Mouse (Mus musculus): ENCODE data around the gene Cebpg. TPM values are rescaled to one million over a fixed set of nuclear protein-coding genes. Genes with fewer than 3 reads are reported as not detected.

Gene Cebpg
- polyA plus RNA-seq, 1 experiment from 2014 or later = 39.3 TPM

DNA sequence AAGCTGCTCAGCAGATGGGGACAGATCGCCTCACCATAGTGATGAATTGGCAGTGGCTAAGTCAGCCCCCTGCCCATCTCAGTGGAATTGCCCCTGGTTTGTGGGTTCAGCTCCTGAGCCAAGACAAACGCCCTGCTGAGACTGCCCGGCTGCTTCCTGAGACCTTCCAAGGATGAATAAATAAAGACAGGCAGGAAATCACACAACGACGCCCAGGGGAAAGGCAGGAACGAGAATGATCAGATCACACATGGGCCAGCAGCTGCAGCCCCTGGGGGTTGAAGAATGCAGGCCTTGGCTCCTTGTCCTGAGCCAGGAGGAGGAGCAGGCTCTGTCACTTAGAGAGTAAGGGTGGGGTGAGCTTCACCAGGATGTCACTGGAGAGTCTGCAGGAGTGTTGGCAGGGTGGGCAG is 21.2 kb downstream of the Cebpg start:
- Histone ChIP-seq H3K4me1 (replicated peaks; ENCODE audit: control insufficient read depth, insufficient read depth, low read length) (no peaks in the 10 kb centered on the region), H3K4me2 (replicated peaks; ENCODE audit: low read depth, low read length) (no peak overlapping the region), H3K36me3 (ENCODE audit: control insufficient read depth, insufficient read depth, low read length) (no peaks in the 10 kb centered on the region), H3K9me3 (ENCODE audit: control insufficient read depth, low read length) (no peaks in the 10 kb centered on the region), H3K27ac (ENCODE audit: low read depth, low read length) (no peak overlapping the region), H3K4me3 (ENCODE audit: low read depth, low read length) (no peak overlapping the region), H3K9ac (ENCODE audit: low read depth, low read length) (no peak overlapping the region), H3K27me3 (ENCODE audit: control insufficient read depth, insufficient read depth, low read length) (no peaks in the 10 kb centered on the region)
- DNase-seq (ENCODE audit: low spot score) = no peak
- 41% methylated on average over 6 of the region's 6 CpGs for WGBS
- ATAC-seq (ENCODE audit: low FRiP score) = no peak

DNA sequence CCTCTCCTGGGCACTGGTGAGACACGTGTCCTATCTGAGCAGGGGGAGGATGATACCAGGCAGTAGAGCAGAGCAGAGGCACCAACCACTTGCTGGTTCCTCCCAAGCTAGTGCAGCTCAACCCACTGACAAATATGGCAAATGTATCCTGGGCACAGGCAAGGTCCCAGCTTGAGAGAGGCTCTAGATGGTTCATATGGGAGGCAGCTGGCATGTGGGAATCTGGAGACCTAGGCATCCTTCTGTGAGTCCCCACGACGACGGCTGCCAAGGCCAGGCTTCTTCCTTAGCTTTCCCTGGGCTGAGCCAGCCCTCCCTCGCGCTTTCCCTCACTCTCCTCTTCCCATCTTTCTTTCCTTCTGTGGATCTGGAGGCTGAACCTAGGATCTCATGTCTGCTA is 25.8 kb downstream of the Cebpg start:
- H3K4me1 ChIP-seq (replicated peaks; ENCODE audit: control insufficient read depth, insufficient read depth, low read length) = no peaks in the 10 kb centered on the region
- no peak for ATAC-seq (ENCODE audit: low FRiP score)

DNA sequence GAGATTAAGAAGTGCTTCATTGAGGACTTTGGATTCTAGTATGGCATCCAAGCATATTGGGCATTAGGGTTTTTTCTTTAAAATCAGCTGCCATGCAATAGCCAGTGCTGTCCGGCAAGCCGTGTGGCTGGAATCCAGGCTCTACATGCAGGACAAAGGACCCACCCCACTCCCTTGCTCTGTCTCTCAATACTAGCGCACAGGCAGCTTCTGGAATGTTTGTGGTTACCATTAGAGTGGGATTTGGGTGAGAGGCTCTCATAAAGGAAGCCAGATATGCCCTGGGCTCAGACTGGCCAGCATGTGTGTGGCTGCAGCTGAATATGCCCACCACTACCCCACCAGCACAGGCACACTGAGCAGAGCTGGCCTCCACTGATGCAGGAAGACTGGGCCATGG is 26.7 kb downstream of the Cebpg start:
- H3K9ac ChIP-seq (ENCODE audit: low read depth, low read length) = no peak overlapping the region
- WGBS = 85% methylated on average over 3 of the region's 3 CpGs

More for the DNA sequence above, 25.8 kb downstream of the Cebpg start:
- WGBS = 87% methylated on average over 6 of the region's 6 CpGs
- no peak overlapping the region for H3K27ac ChIP-seq (ENCODE audit: low read depth, low read length)
- H3K9me3 ChIP-seq (ENCODE audit: control insufficient read depth, low read length) = no peaks in the 10 kb centered on the region
- no peaks in the 10 kb centered on the region for H3K27me3 ChIP-seq (ENCODE audit: control insufficient read depth, insufficient read depth, low read length)
- DNase-seq (ENCODE audit: low spot score) = no peak
- no peaks in the 10 kb centered on the region for H3K36me3 ChIP-seq (ENCODE audit: control insufficient read depth, insufficient read depth, low read length)
- no peak overlapping the region for H3K4me3 ChIP-seq (ENCODE audit: low read depth, low read length)
- H3K9ac ChIP-seq (ENCODE audit: low read depth, low read length) = no peak overlapping the region
- no peak overlapping the region for H3K4me2 ChIP-seq (replicated peaks; ENCODE audit: low read depth, low read length)

DNA sequence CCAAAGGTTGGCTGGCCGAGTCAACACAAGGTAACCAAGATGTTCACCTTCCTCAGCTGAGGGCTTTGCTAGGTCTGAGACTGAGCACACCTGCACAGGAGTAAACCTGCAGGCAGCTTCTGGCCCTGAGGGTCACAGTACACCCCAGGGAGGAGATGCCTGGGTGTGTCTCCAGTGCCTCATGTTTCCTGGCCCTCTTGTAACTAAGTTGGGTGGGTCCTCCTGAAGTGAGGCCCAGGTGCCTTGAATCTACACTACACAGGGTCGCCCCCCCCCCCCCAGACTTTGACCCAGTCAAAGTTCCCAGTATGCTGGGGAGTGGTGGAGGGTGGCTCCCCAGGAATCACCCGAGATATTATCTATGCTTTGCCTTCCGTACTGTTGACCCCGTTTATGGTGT is 27.1 kb downstream of the Cebpg start:
- no peak overlapping the region for H3K9ac ChIP-seq (ENCODE audit: low read depth, low read length)
- no peak overlapping the region for H3K27ac ChIP-seq (ENCODE audit: low read depth, low read length)
- H3K36me3 ChIP-seq (ENCODE audit: control insufficient read depth, insufficient read depth, low read length) = no peaks in the 10 kb centered on the region
- 84% methylated on average over 5 of the region's 5 CpGs for WGBS
- no peak for DNase-seq (ENCODE audit: low spot score)
- H3K4me3 ChIP-seq (ENCODE audit: low read depth, low read length) = no peak overlapping the region
- H3K27me3 ChIP-seq (ENCODE audit: control insufficient read depth, insufficient read depth, low read length) = no peaks in the 10 kb centered on the region
- no peak overlapping the region for H3K4me2 ChIP-seq (replicated peaks; ENCODE audit: low read depth, low read length)
- H3K4me1 ChIP-seq (replicated peaks; ENCODE audit: control insufficient read depth, insufficient read depth, low read length) = no peaks in the 10 kb centered on the region
- ATAC-seq (ENCODE audit: low FRiP score) = no peak
- H3K9me3 ChIP-seq (ENCODE audit: control insufficient read depth, low read length) = no peaks in the 10 kb centered on the region

More for the DNA sequence above, 26.7 kb downstream of the Cebpg start:
- H3K27me3 ChIP-seq (ENCODE audit: control insufficient read depth, insufficient read depth, low read length) = no peaks in the 10 kb centered on the region
- no peaks in the 10 kb centered on the region for H3K4me1 ChIP-seq (replicated peaks; ENCODE audit: control insufficient read depth, insufficient read depth, low read length)
- H3K27ac ChIP-seq (ENCODE audit: low read depth, low read length) = no peak overlapping the region
- no peak overlapping the region for H3K4me2 ChIP-seq (replicated peaks; ENCODE audit: low read depth, low read length)
- DNase-seq (ENCODE audit: low spot score) (no peak), ATAC-seq (ENCODE audit: low FRiP score) (no peak)
- H3K4me3 ChIP-seq (ENCODE audit: low read depth, low read length) = no peak overlapping the region
- H3K9me3 ChIP-seq (ENCODE audit: control insufficient read depth, low read length) = no peaks in the 10 kb centered on the region
- no peaks in the 10 kb centered on the region for H3K36me3 ChIP-seq (ENCODE audit: control insufficient read depth, insufficient read depth, low read length)

DNA sequence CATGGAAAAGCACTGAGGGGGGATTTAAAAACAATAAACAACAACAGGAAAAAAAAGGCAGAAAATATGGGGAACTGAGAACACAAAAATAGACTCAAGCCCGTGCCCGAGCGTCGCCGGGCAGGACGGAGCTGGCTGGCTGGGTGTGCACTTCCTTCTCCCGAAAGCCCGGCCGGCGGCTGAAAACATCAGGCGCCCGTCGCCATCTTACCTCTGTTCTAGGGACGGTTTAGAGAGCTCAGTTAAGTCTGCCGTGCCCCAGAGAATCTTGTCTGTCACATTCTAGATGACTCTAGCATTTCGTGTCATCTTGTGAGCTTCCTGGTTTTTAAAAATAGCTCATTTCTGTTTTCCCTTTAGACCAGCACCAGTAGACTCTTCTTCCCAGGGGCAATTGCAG is 27.8 kb downstream of the Cebpg start:
- 91% methylated on average over 16 of the region's 16 CpGs for WGBS

DNA sequence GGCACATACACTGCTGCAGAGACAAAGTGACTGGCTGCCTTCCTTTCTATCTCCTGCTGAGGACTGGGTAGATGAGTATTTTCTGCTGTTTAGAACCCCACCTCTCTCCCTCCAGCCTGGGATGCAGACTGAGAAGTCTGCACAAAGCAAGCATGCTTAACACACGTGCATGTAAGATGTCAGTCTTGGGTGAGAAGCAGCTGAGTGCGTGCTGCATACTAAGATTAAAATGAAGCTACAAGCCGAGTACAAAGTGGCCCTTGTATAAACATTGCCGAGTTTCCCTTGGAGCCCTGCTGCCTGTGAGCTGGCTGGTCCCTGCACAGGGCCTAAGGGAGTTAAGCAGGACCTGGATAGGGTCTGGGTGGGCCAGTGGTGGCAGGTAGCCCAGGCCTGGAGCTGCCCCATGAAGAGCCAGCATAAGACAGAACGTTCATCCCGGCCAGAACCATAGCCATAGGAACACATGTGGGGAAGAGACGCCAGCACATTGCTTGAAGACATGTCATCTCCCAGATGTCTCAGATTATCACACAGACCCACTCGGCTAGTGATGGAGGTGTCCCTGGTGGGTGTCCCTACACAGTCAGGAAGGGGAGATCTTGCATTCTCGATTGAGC is 28.5 kb downstream of the Cebpg start:
- no peak for DNase-seq (ENCODE audit: low spot score)
- Histone ChIP-seq H3K4me1 (replicated peaks; ENCODE audit: control insufficient read depth, insufficient read depth, low read length) (no peaks in the 10 kb centered on the region), H3K9ac (ENCODE audit: low read depth, low read length) (no peak overlapping the region), H3K36me3 (ENCODE audit: control insufficient read depth, insufficient read depth, low read length) (no peaks in the 10 kb centered on the region), H3K4me2 (replicated peaks; ENCODE audit: low read depth, low read length) (no peak overlapping the region), H3K27ac (ENCODE audit: low read depth, low read length) (no peak overlapping the region), H3K27me3 (ENCODE audit: control insufficient read depth, insufficient read depth, low read length) (no peaks in the 10 kb centered on the region), H3K4me3 (ENCODE audit: low read depth, low read length) (no peak overlapping the region), H3K9me3 (ENCODE audit: control insufficient read depth, low read length) (no peaks in the 10 kb centered on the region)
- no peak for ATAC-seq (ENCODE audit: low FRiP score)
- WGBS = 87% methylated on average over 9 of the region's 9 CpGs

More for the DNA sequence above, 27.8 kb downstream of the Cebpg start:
- Histone ChIP-seq H3K4me1 (replicated peaks; ENCODE audit: control insufficient read depth, insufficient read depth, low read length) (no peaks in the 10 kb centered on the region), H3K4me2 (replicated peaks; ENCODE audit: low read depth, low read length) (no peak overlapping the region), H3K4me3 (ENCODE audit: low read depth, low read length) (no peak overlapping the region), H3K27ac (ENCODE audit: low read depth, low read length) (no peak overlapping the region), H3K36me3 (ENCODE audit: control insufficient read depth, insufficient read depth, low read length) (no peaks in the 10 kb centered on the region), H3K9ac (ENCODE audit: low read depth, low read length) (no peak overlapping the region), H3K9me3 (ENCODE audit: control insufficient read depth, low read length) (no peaks in the 10 kb centered on the region), H3K27me3 (ENCODE audit: control insufficient read depth, insufficient read depth, low read length) (no peaks in the 10 kb centered on the region)
- DNase-seq (ENCODE audit: low spot score) (no peak), ATAC-seq (ENCODE audit: low FRiP score) (no peak)

DNA sequence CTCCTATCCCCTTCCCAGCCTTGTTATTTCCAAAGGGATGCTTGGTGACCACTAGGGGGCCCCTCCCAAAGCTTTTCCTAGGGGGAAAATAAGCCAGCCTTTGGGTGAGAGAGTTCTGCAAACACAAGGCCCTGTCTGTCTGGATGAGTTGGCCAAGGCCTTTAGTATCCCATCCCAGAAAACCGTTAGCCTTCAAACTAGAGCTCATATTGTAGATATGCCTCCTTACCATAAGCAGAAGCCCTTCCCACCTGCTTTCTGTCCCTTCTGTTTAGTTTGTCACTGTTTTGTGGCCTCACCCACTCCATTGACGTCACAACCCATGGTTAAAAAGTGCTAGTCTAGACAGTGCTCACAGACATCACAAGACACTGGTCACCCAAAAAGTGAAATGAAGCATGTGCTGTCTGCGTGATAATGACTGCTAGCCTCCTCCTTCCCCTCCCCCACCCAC is 29.5 kb downstream of the Cebpg start:
- Histone ChIP-seq H3K36me3 (ENCODE audit: control insufficient read depth, insufficient read depth, low read length) (no peaks in the 10 kb centered on the region), H3K27me3 (ENCODE audit: control insufficient read depth, insufficient read depth, low read length) (no peaks in the 10 kb centered on the region), H3K27ac (ENCODE audit: low read depth, low read length) (no peak overlapping the region), H3K4me2 (replicated peaks; ENCODE audit: low read depth, low read length) (no peak overlapping the region), H3K9ac (ENCODE audit: low read depth, low read length) (no peak overlapping the region), H3K4me3 (ENCODE audit: low read depth, low read length) (no peak overlapping the region), H3K4me1 (replicated peaks; ENCODE audit: control insufficient read depth, insufficient read depth, low read length) (no peaks in the 10 kb centered on the region), H3K9me3 (ENCODE audit: control insufficient read depth, low read length) (no peaks in the 10 kb centered on the region)
- WGBS = 80% methylated on average over 3 of the region's 3 CpGs
- DNase-seq (ENCODE audit: low spot score) (peak; percentile 64), ATAC-seq (ENCODE audit: low FRiP score) (no peak)

DNA sequence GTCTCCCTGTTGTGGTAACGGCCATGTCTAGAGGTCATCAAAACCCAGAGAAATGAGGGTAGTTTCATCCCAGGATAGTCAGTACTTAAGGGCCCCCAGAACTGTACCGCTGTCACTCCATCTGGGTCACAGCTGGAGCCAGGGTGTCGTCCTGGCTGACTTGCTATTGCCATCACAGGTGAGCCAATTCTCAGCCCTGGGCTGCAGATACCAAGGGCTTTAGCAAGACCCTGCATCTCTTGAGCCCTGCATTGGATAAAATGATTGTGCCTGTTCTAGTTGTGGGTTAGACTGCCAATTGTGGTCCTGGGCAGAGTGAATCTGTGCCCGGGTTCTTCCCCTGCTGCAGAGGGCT is 30.1 kb downstream of the Cebpg start:
- DNase-seq (ENCODE audit: low spot score) = no peak
- WGBS = 77% methylated on average over 4 of the region's 4 CpGs

DNA sequence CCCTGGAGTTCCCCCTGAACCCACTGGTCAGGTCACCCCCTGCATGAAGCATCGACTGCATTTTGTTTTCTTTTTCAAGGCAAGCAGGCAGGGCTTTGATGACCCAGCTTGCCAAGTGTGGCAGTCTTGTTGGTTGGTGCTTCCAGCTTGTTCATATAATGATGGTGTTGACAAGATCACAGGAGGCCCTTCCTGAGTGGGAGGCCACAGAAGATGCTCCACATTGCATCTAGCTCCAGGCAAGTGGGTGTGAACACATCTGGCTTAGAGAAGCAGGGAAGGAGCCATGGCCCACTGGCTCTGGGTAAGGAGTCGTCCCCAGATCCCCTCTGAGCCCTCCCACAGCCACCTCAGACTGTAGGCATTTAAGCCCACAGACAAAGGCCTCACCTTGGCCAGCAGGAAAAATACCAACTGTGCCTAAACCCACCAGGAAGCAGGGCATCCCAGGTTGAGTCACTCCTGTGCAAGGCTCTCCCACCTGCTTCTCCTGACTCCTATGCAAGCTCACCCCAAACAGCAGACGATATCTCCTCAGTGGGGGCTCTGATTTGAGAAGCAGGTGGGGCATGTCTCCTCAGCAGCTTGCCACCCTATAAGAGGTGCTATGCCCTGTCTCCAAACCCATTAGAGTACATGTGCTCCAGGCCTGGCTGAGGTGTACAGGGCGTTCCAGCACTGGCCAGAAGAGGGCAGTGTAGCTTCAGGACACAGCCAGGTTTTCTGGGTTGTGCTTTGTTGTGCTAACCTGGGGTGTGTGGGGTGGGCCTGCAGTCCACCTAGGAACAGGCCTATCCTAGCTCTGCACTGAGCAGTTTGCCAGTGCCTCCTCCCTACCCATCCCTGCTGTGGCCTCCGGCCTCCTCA is 30.7 kb downstream of the Cebpg start:
- H3K4me2 ChIP-seq (replicated peaks; ENCODE audit: low read depth, low read length) = no peak overlapping the region
- WGBS = 39% methylated on average over 5 of the region's 5 CpGs
- no peaks in the 10 kb centered on the region for H3K9me3 ChIP-seq (ENCODE audit: control insufficient read depth, low read length)
- DNase-seq (ENCODE audit: low spot score) = peak; percentile 85
- no peak overlapping the region for H3K4me3 ChIP-seq (ENCODE audit: low read depth, low read length)
- no peak overlapping the region for H3K9ac ChIP-seq (ENCODE audit: low read depth, low read length)
- H3K27me3 ChIP-seq (ENCODE audit: control insufficient read depth, insufficient read depth, low read length) = no peaks in the 10 kb centered on the region
- peak; percentile 73 for ATAC-seq (ENCODE audit: low FRiP score)
- H3K36me3 ChIP-seq (ENCODE audit: control insufficient read depth, insufficient read depth, low read length) = no peaks in the 10 kb centered on the region
- no peaks in the 10 kb centered on the region for H3K4me1 ChIP-seq (replicated peaks; ENCODE audit: control insufficient read depth, insufficient read depth, low read length)
- H3K27ac ChIP-seq (ENCODE audit: low read depth, low read length) = no peak overlapping the region

More for the DNA sequence above, 30.1 kb downstream of the Cebpg start:
- Histone ChIP-seq H3K36me3 (ENCODE audit: control insufficient read depth, insufficient read depth, low read length) (no peaks in the 10 kb centered on the region), H3K9ac (ENCODE audit: low read depth, low read length) (no peak overlapping the region), H3K4me3 (ENCODE audit: low read depth, low read length) (no peak overlapping the region), H3K4me1 (replicated peaks; ENCODE audit: control insufficient read depth, insufficient read depth, low read length) (no peaks in the 10 kb centered on the region), H3K27ac (ENCODE audit: low read depth, low read length) (no peak overlapping the region), H3K9me3 (ENCODE audit: control insufficient read depth, low read length) (no peaks in the 10 kb centered on the region), H3K27me3 (ENCODE audit: control insufficient read depth, insufficient read depth, low read length) (no peaks in the 10 kb centered on the region), H3K4me2 (replicated peaks; ENCODE audit: low read depth, low read length) (no peak overlapping the region)
- ATAC-seq (ENCODE audit: low FRiP score) = no peak
